Mouse (Mus musculus) forebrain, embryonic 11.5 days (tissue): ENCODE results near the gene Cdipt. TPM values are rescaled to one million over a fixed set of nuclear protein-coding genes. Genes with fewer than 3 reads are reported as not detected.

Experiments used
- ATAC-seq: fragments of 200-750 bp; cut with Nextera tagmentation; replicated peaks from 2 replicates; pipeline ENCODE4 v1.8.0; 2017; ENCODE audit warnings: moderate TSS enrichment; ENCODE audit not compliant: low FRiP score
- DNase-seq: peaks from one replicate; pipeline ENCODE4 v3.0.0-alpha.2; 2017; ENCODE audit warnings: low spot score
- H3K27ac ChIP-seq: fragments of 300-500 bp; sonication (generic); 2 replicates; pipeline ENCODE4 v1.5.1; 2014; ENCODE audit warnings: low read depth, low read length
- H3K27me3 ChIP-seq: fragments of 300-500 bp; sonication (generic); 2 replicates; pipeline ENCODE4 v1.6.1; 2014; ENCODE audit warnings: mild to moderate bottlenecking, low read length, mixed read lengths; ENCODE audit not compliant: control insufficient read depth, insufficient read depth
- H3K36me3 ChIP-seq: fragments of 300-500 bp; sonication (generic); 2 replicates; pipeline ENCODE4 v1.6.1; 2014; ENCODE audit warnings: mild to moderate bottlenecking, low read length, moderate library complexity, mixed read lengths; ENCODE audit not compliant: control insufficient read depth, insufficient read depth
- H3K4me1 ChIP-seq: fragments of 300-500 bp; sonication (generic); replicated peaks from 2 replicates; pipeline ENCODE4 v1.6.1; 2014; ENCODE audit warnings: low read length, mixed read lengths; ENCODE audit not compliant: control insufficient read depth, insufficient read depth
- H3K4me2 ChIP-seq: fragments of 300-500 bp; sonication (generic); 2 replicates; pipeline ENCODE4 v1.6.1; 2014; ENCODE audit warnings: low read depth, mild to moderate bottlenecking, low read length, moderate library complexity, mixed read lengths; ENCODE audit not compliant: severe bottlenecking
- H3K4me3 ChIP-seq: fragments of 300-500 bp; sonication (generic); 2 replicates; pipeline ENCODE4 v1.5.1; 2014; ENCODE audit warnings: low read depth, low read length
- H3K9ac ChIP-seq: fragments of 300-500 bp; sonication (generic); 2 replicates; pipeline ENCODE4 v1.6.1; 2014; ENCODE audit warnings: low read length
- H3K9me3 ChIP-seq: fragments of 300-500 bp; sonication (generic); 2 replicates; pipeline ENCODE4 v1.6.1; 2016; ENCODE audit warnings: low read length, mixed read lengths; ENCODE audit not compliant: control insufficient read depth
- WGBS: fragments of 180-500 bp; shearing (Covaris S2); extraction: QIAGEN DNeasy Blood & Tissue Kit; methylation state at CpG from one replicate; pipeline ENCODE4 v1.1.7; 2014; 5-methylcytosine and 5-hydroxymethylcytosine counted together
- polyA plus RNA-seq: library from polyadenylated mRNA; unstranded; fragments of >200 nt; fragmentation: Nextera tagmentation; extraction: Ambion mirVana; gene quantifications from 2 replicates; pipeline ENCODE4 v1.2.1, GENCODE M21; 2014

Cdipt gene
- polyA plus RNA-seq, 1 experiment from 2014 or later: 68.0 TPM

- no peak for ATAC-seq
- DNase-seq: no peak
- no peaks in the 10 kb centered on the region for H3K27me3 ChIP-seq
- WGBS: 80% methylated on average over 2 of the region's 2 CpGs
- peaks cover 4% of the 10 kb centered on the region; the same call in 1 of the 2 replicates for H3K4me1 ChIP-seq
- no peaks in the 10 kb centered on the region; the same call in 1 of the 2 replicates for H3K36me3 ChIP-seq
- no peak overlapping the region for H3K4me2 ChIP-seq
- no peak overlapping the region for H3K4me3 ChIP-seq
- no peaks in the 10 kb centered on the region for H3K9me3 ChIP-seq
- H3K27ac ChIP-seq: no peak overlapping the region
- no peak overlapping the region for H3K9ac ChIP-seq
Measured at GRCm38 (mm10) chr7:126981601-126982000, 5.9 kb downstream of the Cdipt start.

GRCm38 (mm10) chr7:126982054-126982453 is 6.3 kb downstream of the Cdipt start:
- H3K27ac ChIP-seq: no peak overlapping the region
- no peak overlapping the region for H3K4me2 ChIP-seq
- no peak overlapping the region for H3K9ac ChIP-seq
- no peaks in the 10 kb centered on the region for H3K9me3 ChIP-seq
- ATAC-seq: no peak
- no peak for DNase-seq
- H3K4me3 ChIP-seq: no peak overlapping the region
- H3K4me1 ChIP-seq: peaks cover 3% of the 10 kb centered on the region; the same call in 1 of the 2 replicates
- 86% methylated on average over 4 of the region's 4 CpGs for WGBS
- H3K27me3 ChIP-seq: no peaks in the 10 kb centered on the region
- no peaks in the 10 kb centered on the region; the same call in 1 of the 2 replicates for H3K36me3 ChIP-seq

GRCm38 (mm10) chr7:126983113-126983512 is 7.4 kb downstream of the Cdipt start:
- Histone ChIP-seq H3K27ac (no peak overlapping the region), H3K4me3 (no peak overlapping the region), H3K4me2 (no peak overlapping the region), H3K9me3 (no peaks in the 10 kb centered on the region), H3K27me3 (no peaks in the 10 kb centered on the region), H3K4me1 (no peaks in the 10 kb centered on the region), H3K36me3 (no peaks in the 10 kb centered on the region; the same call in 1 of the 2 replicates), H3K9ac (no peak overlapping the region)
- WGBS: 89% methylated on average over 7 of the region's 7 CpGs
- no peak for DNase-seq
- no peak for ATAC-seq

GRCm38 (mm10) chr7:126984667-126985444 is 9.1 kb downstream of the Cdipt start:
- H3K27ac ChIP-seq: no peak overlapping the region

GRCm38 (mm10) chr7:126986319-126986718 is 10.6 kb downstream of the Cdipt start:
- DNase-seq: no peak
- WGBS: 47% methylated on average over 9 of the region's 9 CpGs
- no peaks in the 10 kb centered on the region for H3K36me3 ChIP-seq
- no peaks in the 10 kb centered on the region for H3K27me3 ChIP-seq
- no peaks in the 10 kb centered on the region for H3K4me1 ChIP-seq
- H3K27ac ChIP-seq: no peak overlapping the region
- no peaks in the 10 kb centered on the region for H3K9me3 ChIP-seq
- H3K4me2 ChIP-seq: no peak overlapping the region
- ATAC-seq: no peak
- no peak overlapping the region for H3K9ac ChIP-seq
- H3K4me3 ChIP-seq: no peak overlapping the region

More at GRCm38 (mm10) chr7:126984667-126985444, 9.1 kb downstream of the Cdipt start:
- Histone ChIP-seq H3K4me2 (no peak overlapping the region), H3K4me1 (no peaks in the 10 kb centered on the region), H3K36me3 (no peaks in the 10 kb centered on the region; the same call in 1 of the 2 replicates), H3K27me3 (no peaks in the 10 kb centered on the region), H3K9me3 (no peaks in the 10 kb centered on the region), H3K4me3 (no peak overlapping the region), H3K9ac (no peak overlapping the region)
- 72% methylated on average over 10 of the region's 10 CpGs for WGBS
- DNase-seq: no peak
- ATAC-seq: no peak

- H3K36me3 ChIP-seq: no peaks in the 10 kb centered on the region
- 68% methylated on average over 8 of the region's 8 CpGs for WGBS
- no peak overlapping the region for H3K27ac ChIP-seq
- H3K4me2 ChIP-seq: no peak overlapping the region
- no peak overlapping the region for H3K4me3 ChIP-seq
- H3K9ac ChIP-seq: no peak overlapping the region
- ATAC-seq (no peak), DNase-seq (no peak)
- H3K9me3 ChIP-seq: no peaks in the 10 kb centered on the region
- H3K27me3 ChIP-seq: no peaks in the 10 kb centered on the region
- no peaks in the 10 kb centered on the region for H3K4me1 ChIP-seq
Measured at GRCm38 (mm10) chr7:126988816-126989215, 13.1 kb downstream of the Cdipt start.

GRCm38 (mm10) chr7:126996449-126996848 is 20.7 kb downstream of the Cdipt start:
- no peaks in the 10 kb centered on the region for H3K27me3 ChIP-seq
- H3K4me1 ChIP-seq: no peaks in the 10 kb centered on the region
- no peaks in the 10 kb centered on the region for H3K9me3 ChIP-seq
- H3K4me3 ChIP-seq: no peak overlapping the region
- DNase-seq (no peak), ATAC-seq (no peak)
- 86% methylated on average over 4 of the region's 4 CpGs for WGBS
- H3K27ac ChIP-seq: no peak overlapping the region
- no peaks in the 10 kb centered on the region for H3K36me3 ChIP-seq
- H3K9ac ChIP-seq: no peak overlapping the region
- no peak overlapping the region for H3K4me2 ChIP-seq

- Histone ChIP-seq H3K4me3 (no peak overlapping the region), H3K9ac (no peak overlapping the region), H3K9me3 (no peaks in the 10 kb centered on the region), H3K27ac (no peak overlapping the region), H3K27me3 (no peaks in the 10 kb centered on the region), H3K36me3 (no peaks in the 10 kb centered on the region), H3K4me2 (no peak overlapping the region), H3K4me1 (no peaks in the 10 kb centered on the region)
- 87% methylated on average over 10 of the region's 10 CpGs for WGBS
- no peak for DNase-seq
- ATAC-seq: no peak
Measured at GRCm38 (mm10) chr7:126999568-126999967, 23.9 kb downstream of the Cdipt start.

- WGBS: 91% methylated on average over 5 of the region's 5 CpGs
Measured at GRCm38 (mm10) chr7:127003620-127004019, 27.9 kb downstream of the Cdipt start.

More at GRCm38 (mm10) chr7:127003620-127004019, 27.9 kb downstream of the Cdipt start:
- Histone ChIP-seq H3K4me1 (no peaks in the 10 kb centered on the region), H3K4me2 (no peak overlapping the region), H3K9me3 (no peaks in the 10 kb centered on the region), H3K36me3 (no peaks in the 10 kb centered on the region), H3K27ac (no peak overlapping the region), H3K27me3 (no peaks in the 10 kb centered on the region), H3K4me3 (no peak overlapping the region), H3K9ac (no peak overlapping the region)
- ATAC-seq: no peak
- no peak for DNase-seq
